1 mouse cellular context compared by ENCODE assay signal in genomic region chr8:65028959-65029686, GRCm38 (mm10).
TF ChIP-seq lines count a peak whose summit lies in the region.

No protein-coding gene starts in this region.

TF ChIP-seq in CH12.LX, 34 proteins besides CTCF, POLR2A, EP300 and RAD21 (continued from another document):
- TF ChIP-seq HCFC1 (IDR thresholded peaks at IDR 0.05; ENCODE audit: low read depth, low read length) (no peak), KAT2A (IDR thresholded peaks at IDR 0.05; ENCODE audit: insufficient replicate concordance, low read length) (no peak), POLR2AphosphoS2 (IDR thresholded peaks at IDR 0.05; ENCODE audit: low read depth, low read length) (no peak)
